Mouse (Mus musculus) cerebellum, adult 2 months (tissue): ENCODE data around the gene Fam122a. TPM values are rescaled to one million over a fixed set of nuclear protein-coding genes. Genes with fewer than 3 reads are reported as not detected.

Experiments
- DNase-seq, 2 experiments: peaks; one replicate each; pipeline ENCODE4 v3.0.0; 2021
- H3K27ac ChIP-seq: fragments of 200-500 bp; 2 replicates; pipeline ENCODE4 v1.5.1; 2012; ENCODE audit warnings: low read length, control low read depth, inconsistent platforms; ENCODE audit not compliant: insufficient read depth
- H3K27me3 ChIP-seq: fragments of 200-500 bp; 2 replicates; pipeline ENCODE4 v1.6.1; 2012; ENCODE audit warnings: inconsistent platforms, mild to moderate bottlenecking, low read length, moderate library complexity; ENCODE audit not compliant: control insufficient read depth, insufficient read depth
- H3K4me1 ChIP-seq: fragments of 200-500 bp; 2 replicates; pipeline ENCODE4 v1.6.1; 2011; ENCODE audit warnings: low read length; ENCODE audit not compliant: control insufficient read depth, insufficient read depth
- H3K4me3 ChIP-seq: fragments of 200-500 bp; replicated peaks from 2 replicates; pipeline ENCODE3; 2011; ENCODE audit warnings: mild to moderate bottlenecking, low read depth, low read length, control low read depth; ENCODE audit not compliant: insufficient read depth
- CTCF ChIP-seq: fragments of 200-500 bp; IDR thresholded peaks from 2 replicates; pipeline ENCODE4 v1.5.1; 2011; ENCODE audit warnings: low read depth, mild to moderate bottlenecking, control low read depth, low read length, moderate library complexity, borderline replicate concordance; ENCODE audit not compliant: insufficient read depth
- POLR2A ChIP-seq: fragments of 200-500 bp; IDR thresholded peaks from 2 replicates; pipeline ENCODE4 v1.6.1; 2011; ENCODE audit warnings: low read length, control low read depth, borderline replicate concordance; ENCODE audit not compliant: insufficient read depth
- WGBS: fragments of 180-500 bp; shearing (Covaris S2); methylation state at CpG from one replicate; pipeline ENCODE4 v1.1.7; 2018; 5-methylcytosine and 5-hydroxymethylcytosine counted together
- polyA plus RNA-seq: library from polyadenylated mRNA; depleted of rRNA; stranded (reverse); fragments of >200 nt; gene quantifications from 2 replicates; pipeline ENCODE4 v1.2.3, GENCODE M21; 2012

Gene Fam122a
- polyA plus RNA-seq, 1 experiment: 25.1 TPM

DNA sequence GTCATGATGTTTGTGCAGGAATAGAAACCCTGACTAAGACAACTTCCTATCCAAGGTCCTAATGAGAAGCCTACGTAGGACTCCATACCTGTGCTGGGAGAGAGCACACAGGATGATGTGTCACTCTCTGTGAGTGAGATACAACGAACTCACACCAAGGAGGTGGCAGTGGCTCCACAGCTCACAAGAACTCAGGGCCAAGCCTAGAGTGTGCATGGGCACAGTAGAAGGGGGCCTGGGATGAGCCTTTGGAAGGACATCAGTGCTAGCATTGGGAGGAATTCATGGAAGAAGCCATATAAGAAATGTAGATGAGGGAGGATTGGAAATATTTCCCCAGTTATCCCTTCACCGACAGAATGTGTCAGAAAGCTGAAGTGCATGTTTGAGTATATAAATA lies 38.8 kb upstream of the Fam122a start:
- 87% methylated on average over 3 of the region's 3 CpGs for WGBS
- TF ChIP-seq POLR2A: no peak
- TF ChIP-seq CTCF: no peak

GRCm38 (mm10) chr19:24514661-24515642 lies 37.8 kb upstream of the Fam122a start:
- DNase-seq: no peak
- TF ChIP-seq POLR2A (no peak), CTCF (no peak)
- H3K27me3 ChIP-seq: no peaks in the 10 kb centered on the region
- peaks cover 6% of the 10 kb centered on the region for H3K4me1 ChIP-seq
- WGBS: 75% methylated on average over 15 of the region's 15 CpGs
- no peak overlapping the region for H3K4me3 ChIP-seq
- H3K27ac ChIP-seq: no peak overlapping the region

More for the DNA sequence above, 38.8 kb upstream of the Fam122a start:
- DNase-seq: no peak
- Histone ChIP-seq H3K4me3 (no peak overlapping the region), H3K27ac (no peak overlapping the region), H3K27me3 (no peaks in the 10 kb centered on the region), H3K4me1 (peaks cover 6% of the 10 kb centered on the region)

DNA sequence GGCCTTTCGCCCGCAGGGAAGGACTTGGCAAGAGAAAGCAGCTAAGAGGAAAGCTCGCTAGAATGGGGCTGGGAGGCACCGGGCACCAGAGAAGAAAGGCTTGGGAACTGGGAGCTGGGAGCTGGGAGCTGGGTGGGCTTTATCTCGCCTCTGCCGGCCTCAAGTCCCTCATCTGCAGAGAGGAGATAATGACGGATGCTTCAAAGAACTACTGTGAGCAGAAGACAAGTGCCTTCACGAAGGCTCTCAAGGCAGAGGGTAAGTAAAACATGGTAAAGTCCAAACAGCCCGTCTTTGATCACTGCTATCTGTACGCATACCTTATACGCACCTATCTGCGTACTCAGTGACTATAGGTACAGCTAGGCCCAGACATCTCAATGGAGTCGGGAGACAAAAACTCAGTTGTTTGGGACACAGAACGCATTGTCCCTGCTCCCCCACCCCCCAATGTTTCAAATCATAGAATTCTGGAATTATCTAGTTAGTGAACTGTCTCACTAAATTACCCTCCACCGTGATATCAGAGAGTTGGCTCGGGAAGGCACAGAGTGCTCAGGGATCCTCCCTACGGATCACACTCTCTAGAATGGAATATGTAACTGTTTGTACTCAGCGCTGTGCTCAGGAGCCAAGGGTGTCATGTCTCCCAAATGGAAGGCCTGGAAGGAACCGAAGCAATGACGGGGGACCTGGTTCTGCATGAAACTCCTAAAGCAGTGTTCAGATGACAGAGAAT lies 36.1 kb upstream of the Fam122a start:
- Histone ChIP-seq H3K4me3 (no peak overlapping the region), H3K27me3 (no peaks in the 10 kb centered on the region), H3K27ac (no peak overlapping the region), H3K4me1 (peaks cover 6% of the 10 kb centered on the region)
- no peak for DNase-seq
- WGBS: 82% methylated on average over 20 of the region's 20 CpGs
- TF ChIP-seq CTCF: no peak
- TF ChIP-seq POLR2A: no peak

DNA sequence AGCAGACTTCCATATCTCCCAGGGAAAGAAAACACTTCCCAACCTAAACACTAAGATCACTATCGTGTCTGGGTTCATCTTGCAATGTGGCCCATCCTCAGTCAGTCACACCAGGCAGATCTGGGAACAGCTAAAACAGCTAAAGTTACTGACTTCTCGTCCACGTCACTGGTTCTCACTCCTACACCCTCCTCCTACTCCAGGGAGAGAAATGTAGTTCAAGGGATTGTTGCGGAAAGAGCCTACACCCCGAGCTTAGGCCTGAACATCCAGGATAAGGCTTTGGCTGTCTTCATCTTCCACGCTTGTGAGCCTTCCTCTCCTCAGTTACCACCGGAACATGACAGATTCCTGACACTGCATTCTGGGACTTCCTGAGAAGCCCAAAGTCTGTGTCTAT lies 34.8 kb upstream of the Fam122a start:
- Histone ChIP-seq H3K4me3 (no peak overlapping the region), H3K27me3 (no peaks in the 10 kb centered on the region), H3K27ac (no peak overlapping the region), H3K4me1 (peaks cover 6% of the 10 kb centered on the region)
- 84% methylated on average over 7 of the region's 7 CpGs for WGBS
- no peak for DNase-seq
- TF ChIP-seq POLR2A (no peak), CTCF (no peak)

GRCm38 (mm10) chr19:24509391-24509790 lies 32.2 kb upstream of the Fam122a start:
- no peak for TF ChIP-seq POLR2A
- TF ChIP-seq CTCF: no peak
- 24% methylated on average over 6 of the region's 6 CpGs for WGBS
- Histone ChIP-seq H3K27me3 (no peaks in the 10 kb centered on the region), H3K27ac (no peak overlapping the region), H3K4me1 (peaks cover 3% of the 10 kb centered on the region), H3K4me3 (no peak overlapping the region)
- DNase-seq: peak in 1 of 2 experiments; percentile 35

GRCm38 (mm10) chr19:24508087-24508767 lies 31.1 kb upstream of the Fam122a start:
- peak overlapping the region; percentile 44; the same call in 1 of the 2 replicates for H3K27ac ChIP-seq
- H3K4me3 ChIP-seq: no peak overlapping the region
- TF ChIP-seq CTCF (no peak), POLR2A (no peak)
- no peak for DNase-seq
- H3K27me3 ChIP-seq: no peaks in the 10 kb centered on the region
- H3K4me1 ChIP-seq: peaks cover 3% of the 10 kb centered on the region
- 58% methylated on average over 13 of the region's 13 CpGs for WGBS

DNA sequence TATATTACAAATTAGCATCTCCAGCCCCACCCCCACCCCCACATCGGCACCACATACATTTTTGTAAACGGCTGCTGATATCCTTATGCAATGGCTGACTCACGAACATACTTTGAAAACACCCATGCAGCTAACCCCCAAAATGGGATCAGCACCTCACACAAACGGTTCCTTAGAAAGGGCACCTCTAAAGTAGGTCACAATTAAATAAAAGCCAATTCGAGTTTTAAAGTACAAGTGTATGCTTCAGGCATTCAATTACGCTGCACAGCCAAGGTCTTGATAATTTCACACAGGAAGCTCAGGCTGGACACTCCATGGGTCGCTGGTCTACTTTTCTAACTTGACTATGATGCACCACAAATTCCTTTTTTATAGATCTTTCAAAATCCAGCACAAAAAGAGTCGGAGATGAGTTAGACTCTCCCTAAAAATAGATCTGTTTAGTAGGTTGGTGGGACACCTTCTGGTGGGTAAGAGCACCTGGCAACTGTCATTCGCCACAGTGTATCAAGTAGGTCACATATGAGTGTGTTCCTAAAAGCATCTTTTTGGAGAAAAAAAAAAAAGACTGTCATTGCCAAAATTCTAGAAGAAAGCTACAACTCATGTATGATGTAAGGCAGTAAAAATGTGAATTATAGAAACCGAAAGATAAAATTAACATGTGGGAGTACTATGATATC lies 25.7 kb upstream of the Fam122a start:
- DNase-seq: peak in 1 of 2 experiments; percentile 58
- TF ChIP-seq POLR2A (no peak), CTCF (no peak)
- peak overlapping the region; percentile 33; the same call in 1 of the 2 replicates for H3K27ac ChIP-seq
- no peak overlapping the region for H3K4me3 ChIP-seq
- H3K27me3 ChIP-seq: no peaks in the 10 kb centered on the region
- peaks cover 3% of the 10 kb centered on the region; the same call in 1 of the 2 replicates for H3K4me1 ChIP-seq
- 46% methylated on average over 10 of the region's 10 CpGs for WGBS
